Mouse (Mus musculus): ENCODE measurements around the gene Gm815.

GRCm38 (mm10) chr19:26855152-26855551 lies 30.5 kb upstream of the Gm815 start:
- TF ChIP-seq CTCF (IDR thresholded peaks at IDR 0.05; ENCODE audit: low read depth, low read length) = no peak
- no peak for TF ChIP-seq POLR2AphosphoS5 (IDR thresholded peaks at IDR 0.05; ENCODE audit: insufficient replicate concordance, low read depth, low read length)
- no peak for TF ChIP-seq GATA1 (IDR thresholded peaks at IDR 0.05; ENCODE audit: borderline replicate concordance, low read length)
- no peak for TF ChIP-seq GATA2 (IDR thresholded peaks at IDR 0.05; ENCODE audit: borderline replicate concordance, low read depth, low read length)
- TF ChIP-seq TAL1 (conservative IDR thresholded peaks at IDR 0.05; ENCODE audit: low read depth, low read length) = no peak
